Mouse (Mus musculus) intestine, embryonic 14.5 days (tissue): ENCODE results near the gene Il22. TPM values are rescaled to one million over a fixed set of nuclear protein-coding genes. Genes with fewer than 3 reads are reported as not detected.
"Not testable (repeated sequence)": the region's sequence is repeated elsewhere in the genome, so short reads cannot be mapped to it uniquely, and the experiment has no call there.

ENCODE experiments used
- ATAC-seq: fragments of 200-750 bp; cut with Nextera tagmentation; replicated peaks from 2 replicates; pipeline ENCODE4 v1.8.0; 2017; ENCODE audit warnings: low read depth, moderate number of reproducible peaks, moderate TSS enrichment, moderate library complexity; ENCODE audit not compliant: low FRiP score, low TSS enrichment
- DNase-seq: peaks from one replicate; pipeline ENCODE4 v3.0.0-alpha.2; 2018; ENCODE audit warnings: low spot score
- H3K27ac ChIP-seq: fragments of 300-500 bp; sonication (generic); 2 replicates; pipeline ENCODE4 v1.5.1; 2014; ENCODE audit warnings: low read depth, mild to moderate bottlenecking, control low read depth
- H3K27me3 ChIP-seq: fragments of 300-500 bp; sonication (generic); replicated peaks from 2 replicates; pipeline ENCODE4 v1.6.1; 2014; ENCODE audit warnings: low read length, control low read depth; ENCODE audit not compliant: control insufficient read depth, insufficient read depth
- H3K36me3 ChIP-seq: fragments of 300-500 bp; sonication (generic); 2 replicates; pipeline ENCODE4 v1.6.1; 2014; ENCODE audit warnings: low read length, control low read depth; ENCODE audit not compliant: control insufficient read depth, insufficient read depth
- H3K4me1 ChIP-seq: fragments of 300-500 bp; sonication (generic); replicated peaks from 2 replicates; pipeline ENCODE4 v1.6.1; 2014; ENCODE audit warnings: low read length, control low read depth, mixed read lengths; ENCODE audit not compliant: control insufficient read depth, insufficient read depth
- H3K4me2 ChIP-seq: fragments of 300-500 bp; sonication (generic); 2 replicates; pipeline ENCODE4 v1.6.1; 2014; ENCODE audit warnings: low read length
- H3K4me3 ChIP-seq: fragments of 300-500 bp; sonication (generic); 2 replicates; pipeline ENCODE4 v1.5.1; 2014; ENCODE audit warnings: low read depth, low read length, control low read depth, mixed read lengths
- H3K9ac ChIP-seq: fragments of 300-500 bp; sonication (generic); 2 replicates; pipeline ENCODE4 v1.6.1; 2014; ENCODE audit warnings: mild to moderate bottlenecking, low read length
- H3K9me3 ChIP-seq: fragments of 300-500 bp; sonication (generic); 2 replicates; pipeline ENCODE4 v1.6.1; 2016; ENCODE audit warnings: low read length, control low read depth; ENCODE audit not compliant: control insufficient read depth
- WGBS: fragments of 180-500 bp; shearing (Covaris S2); extraction: QIAGEN DNeasy Blood & Tissue Kit; methylation state at CpG from one replicate; pipeline ENCODE4 v1.1.7; 2014; 5-methylcytosine and 5-hydroxymethylcytosine counted together
- polyA plus RNA-seq: library from polyadenylated mRNA; unstranded; fragments of >200 nt; fragmentation: Nextera tagmentation; extraction: Ambion mirVana; gene quantifications from 2 replicates; pipeline ENCODE4 v1.2.1, GENCODE M21; 2014

Il22 gene
- polyA plus RNA-seq, 1 experiment from 2014 or later: not detected

- H3K4me1 ChIP-seq, H3K9ac ChIP-seq, H3K4me2 ChIP-seq, H3K9me3 ChIP-seq, DNase-seq, H3K27ac ChIP-seq, H3K27me3 ChIP-seq, H3K36me3 ChIP-seq, ATAC-seq, H3K4me3 ChIP-seq: not testable (repeated sequence)
- 24% methylated on average over 3 of the region's 3 CpGs for WGBS
Measured at GRCm38 (mm10) chr10:118195150-118195549, 9.6 kb upstream of the Il22 start.

GRCm38 (mm10) chr10:118215719-118216393, 11.1 kb downstream of the Il22 start:
- DNase-seq, H3K4me2 ChIP-seq, H3K4me3 ChIP-seq, H3K27ac ChIP-seq, H3K27me3 ChIP-seq, ATAC-seq, H3K9ac ChIP-seq, H3K36me3 ChIP-seq, H3K9me3 ChIP-seq, H3K4me1 ChIP-seq: not testable (repeated sequence)
- WGBS: 83% methylated on average over 2 of the region's 4 CpGs

GRCm38 (mm10) chr10:118227629-118228028, 22.9 kb downstream of the Il22 start:
- not testable (repeated sequence) for H3K4me2 ChIP-seq, DNase-seq, H3K27me3 ChIP-seq, H3K4me3 ChIP-seq, ATAC-seq, H3K9me3 ChIP-seq, H3K4me1 ChIP-seq, H3K9ac ChIP-seq, H3K36me3 ChIP-seq, H3K27ac ChIP-seq
- no CpG with 5 or more reads among the region's 2 CpGs for WGBS

GRCm38 (mm10) chr10:118232607-118233006, 27.9 kb downstream of the Il22 start:
- not testable (repeated sequence) for H3K4me3 ChIP-seq, H3K4me1 ChIP-seq, H3K27me3 ChIP-seq, H3K9me3 ChIP-seq, ATAC-seq, H3K27ac ChIP-seq, H3K36me3 ChIP-seq, H3K4me2 ChIP-seq, H3K9ac ChIP-seq, DNase-seq
- WGBS: no CpG with 5 or more reads among the region's 5 CpGs

- not testable (repeated sequence) for H3K27ac ChIP-seq, DNase-seq, H3K4me1 ChIP-seq, H3K9ac ChIP-seq, ATAC-seq, H3K4me2 ChIP-seq, H3K4me3 ChIP-seq, H3K36me3 ChIP-seq, H3K27me3 ChIP-seq, H3K9me3 ChIP-seq
- no CpG with 5 or more reads among the region's 13 CpGs for WGBS
Measured at GRCm38 (mm10) chr10:118240680-118241079, 35.9 kb downstream of the Il22 start, which contains the start of gene Gm32717. Gm32717 (minus strand) TSS chr10:118240780.

GRCm38 (mm10) chr10:118249006-118249595, 44.4 kb downstream of the Il22 start:
- not testable (repeated sequence) for H3K9ac ChIP-seq, H3K27me3 ChIP-seq, H3K9me3 ChIP-seq, H3K4me1 ChIP-seq, H3K4me2 ChIP-seq, H3K36me3 ChIP-seq, H3K4me3 ChIP-seq, ATAC-seq, H3K27ac ChIP-seq
- WGBS: 65% methylated on average over 11 of the region's 11 CpGs
- peak; percentile 25 for DNase-seq

- no peak overlapping the region for H3K9ac ChIP-seq
- no peaks in the 10 kb centered on the region for H3K9me3 ChIP-seq
- H3K4me3 ChIP-seq: no peak overlapping the region
- no peaks in the 10 kb centered on the region for H3K4me1 ChIP-seq
- H3K36me3 ChIP-seq: no peaks in the 10 kb centered on the region
- 0 out of 2 replicates have a peak, but pooled peaks have one; percentile 36 for ATAC-seq
- H3K27ac ChIP-seq: no peak overlapping the region
- peak; percentile 80 for DNase-seq
- WGBS: 36% methylated on average over 10 of the region's 10 CpGs
- no peak overlapping the region for H3K4me2 ChIP-seq
- H3K27me3 ChIP-seq: no peaks in the 10 kb centered on the region
Measured at GRCm38 (mm10) chr10:118250852-118251295, 46.1 kb downstream of the Il22 start.

GRCm38 (mm10) chr10:118258388-118258787, 53.6 kb downstream of the Il22 start, which contains the start of gene Gm32802:
Gm32802 (plus strand) TSS chr10:118258688.
- H3K36me3 ChIP-seq, H3K9me3 ChIP-seq, H3K27ac ChIP-seq, ATAC-seq, H3K4me1 ChIP-seq, DNase-seq, H3K4me3 ChIP-seq, H3K27me3 ChIP-seq, H3K4me2 ChIP-seq, H3K9ac ChIP-seq: not testable (repeated sequence)
- WGBS: no CpG with 5 or more reads among the region's 13 CpGs
